Mouse (Mus musculus): ENCODE data around the gene Itga9.

DNA sequence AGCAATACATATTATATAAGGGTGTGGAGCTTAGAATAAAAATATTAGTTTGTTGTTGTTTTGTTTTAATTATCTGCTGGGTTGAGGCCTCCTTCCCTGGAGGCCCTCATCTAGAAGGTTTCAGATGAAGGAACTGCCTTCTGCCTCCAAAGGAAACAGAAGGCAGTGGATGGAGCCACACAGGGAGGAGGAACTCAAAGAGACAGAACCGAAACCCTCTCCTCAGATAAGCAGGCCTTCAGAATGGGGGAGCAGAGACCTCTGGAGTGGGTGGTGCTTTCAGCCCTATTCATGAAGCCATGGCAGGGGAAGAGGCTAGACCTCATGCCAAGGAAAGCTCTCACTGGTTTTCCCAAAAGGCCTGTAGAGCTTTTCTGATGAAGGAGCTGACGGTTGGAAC is 216.1 kb downstream of the Itga9 start:
- TF ChIP-seq CTCF (IDR thresholded peaks at IDR 0.05; ENCODE audit: control insufficient read depth, insufficient read depth, insufficient read length) (no peak), CEBPB (IDR thresholded peaks at IDR 0.05; ENCODE audit: low read depth) (no peak)
